11 mouse cellular contexts compared by ENCODE assay signal in the genomic region with DNA sequence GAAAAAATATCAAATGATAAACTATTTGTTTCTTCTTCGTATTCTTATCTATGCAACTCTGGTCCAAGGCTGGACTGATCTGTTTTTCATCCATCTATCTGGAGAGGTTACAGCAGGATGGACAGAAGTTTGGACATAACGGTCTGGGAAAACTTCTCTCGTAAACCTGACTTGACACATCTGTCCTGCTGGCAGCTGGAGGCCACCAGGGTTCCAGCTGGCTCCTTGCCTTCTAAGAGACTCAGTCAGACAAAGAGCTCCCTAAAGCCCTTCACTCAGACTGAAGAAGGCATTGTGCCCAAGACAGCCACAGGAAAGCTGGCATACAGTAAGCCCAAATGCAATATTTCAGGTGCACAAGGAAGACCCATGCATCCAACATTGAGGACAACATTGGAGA. TPM values are rescaled to one million over a fixed set of nuclear protein-coding genes. Genes with fewer than 3 reads are reported as not detected.
DNase-seq lines count a peak whose midpoint lies in the region; ATAC-seq lines count a peak whose summit lies in the region.
"Had no signal": no experiment of that assay in that cellular context is flagged by ENCODE, and none has a peak within 500 bp of the region (broad histone marks: within the 10 kb centered on the region; RNA-seq: fewer than 3 reads in every experiment).

No protein-coding gene starts in this region.

- H3K4me3 ChIP-seq in heart, embryonic 12.5 days, result no peak overlapping the region
- H3K4me3 ChIP-seq in hindbrain, embryonic 16.5 days (ENCODE audit: low read length), result no peak overlapping the region
- H3K4me3 ChIP-seq: embryonic facial prominence, embryonic 15.5 days; limb, embryonic 15.5 days; midbrain, embryonic 12.5 days had no signal

- H3K9ac ChIP-seq in heart, embryonic 12.5 days, result no peak overlapping the region
- H3K9ac ChIP-seq in hindbrain, embryonic 16.5 days (ENCODE audit: low read depth, low read length), result no peak overlapping the region
- H3K9ac ChIP-seq: embryonic facial prominence, embryonic 15.5 days; limb, embryonic 15.5 days; midbrain, embryonic 12.5 days had no signal

- 0 out of 2 replicates have a peak, but pooled peaks cover 9% of the 10 kb centered on the region for H3K9me3 ChIP-seq in heart, embryonic 12.5 days (replicated peaks)
- H3K9me3 ChIP-seq in hindbrain, embryonic 16.5 days (ENCODE audit: control insufficient read depth, low read length), result no peaks in the 10 kb centered on the region
- H3K9me3 ChIP-seq: embryonic facial prominence, embryonic 15.5 days; limb, embryonic 15.5 days; midbrain, embryonic 12.5 days had no signal

- DNase-seq in heart, adult 11 months, result peak; percentile 98
- DNase-seq in adipocyte (ENCODE audit: low spot score), result peak; percentile 71
- DNase-seq in heart, postnatal 14 days, result peak; percentile 80 to 87
- peak; percentile 23 for DNase-seq in lung, postnatal 25 days (ENCODE audit: low spot score)
- DNase-seq in T-cell, adult 2 months (ENCODE audit: low spot score), result no peak

- H3K27ac ChIP-seq in heart, embryonic 12.5 days (ENCODE audit: poor library complexity, severe bottlenecking), result no peak overlapping the region
- H3K27ac ChIP-seq in hindbrain, embryonic 16.5 days (ENCODE audit: low read depth, low read length), result no peak overlapping the region
- H3K27ac ChIP-seq: embryonic facial prominence, embryonic 15.5 days; limb, embryonic 15.5 days; midbrain, embryonic 12.5 days had no signal

- no peaks in the 10 kb centered on the region for H3K27me3 ChIP-seq in heart, embryonic 12.5 days (replicated peaks)
- H3K27me3 ChIP-seq in hindbrain, embryonic 16.5 days (replicated peaks; ENCODE audit: control insufficient read depth, insufficient read depth, low read length), result no peaks in the 10 kb centered on the region
- H3K27me3 ChIP-seq: embryonic facial prominence, embryonic 15.5 days; limb, embryonic 15.5 days; midbrain, embryonic 12.5 days had no signal

- 67% methylated on average over 3 of the region's 3 CpGs for WGBS in heart, embryonic 12.5 days
- 72% methylated on average over 3 of the region's 3 CpGs for WGBS in hindbrain, embryonic 16.5 days

- no peak overlapping the region for H3K4me2 ChIP-seq in heart, embryonic 12.5 days
- no peak overlapping the region for H3K4me2 ChIP-seq in hindbrain, embryonic 16.5 days (ENCODE audit: low read length)
- H3K4me2 ChIP-seq: embryonic facial prominence, embryonic 15.5 days; limb, embryonic 15.5 days; midbrain, embryonic 12.5 days had no signal

- H3K36me3 ChIP-seq in heart, embryonic 12.5 days, result no peaks in the 10 kb centered on the region
- H3K36me3 ChIP-seq in hindbrain, embryonic 16.5 days (ENCODE audit: control insufficient read depth, insufficient read depth, low read length), result no peaks in the 10 kb centered on the region
- H3K36me3 ChIP-seq: embryonic facial prominence, embryonic 15.5 days; limb, embryonic 15.5 days; midbrain, embryonic 12.5 days had no signal

- no peak for ATAC-seq in heart, embryonic 12.5 days (ENCODE audit: insufficient number of reproducible peaks, low FRiP score)
- no peak for ATAC-seq in activated CD4-positive, CD25-positive, alpha-beta regulatory T cell, adult 4 months
- no peak for ATAC-seq in hindbrain, embryonic 16.5 days

- H3K4me1 ChIP-seq in heart, embryonic 12.5 days (replicated peaks), result no peaks in the 10 kb centered on the region
- no peaks in the 10 kb centered on the region for H3K4me1 ChIP-seq in hindbrain, embryonic 16.5 days (ENCODE audit: control insufficient read depth, insufficient read depth, low read depth, low read length)
- H3K4me1 ChIP-seq: midbrain, embryonic 12.5 days had no signal

- intact Hi-C loops in heart, postnatal 14 days (cut with DNase I), result no loop called here

RNA-seq across cellular contexts. Expression of a gene that starts 24.2 kb away (rescaled TPM):
- polyA plus RNA-seq in heart, embryonic 12.5 days (2016; fragmentation: Nextera tagmentation; extraction: Ambion mirVana), result 0.26 and 0.42 TPM in 2 replicates
- 1 to 10 TPM; 5.1 to 5.7 TPM for total RNA-seq in heart, postnatal 14 days (2021)
- not detected for polyA plus RNA-seq in activated CD4-positive, CD25-positive, alpha-beta regulatory T cell, adult 4 months (2017; shearing (Covaris generic))
- polyA plus RNA-seq in hindbrain, embryonic 16.5 days (2015; fragmentation: Nextera tagmentation; extraction: Ambion mirVana), result 0.84 and 1.0 TPM in 2 replicates
